ENCODE assay signal across 8 mouse cellular contexts in the genomic region with DNA sequence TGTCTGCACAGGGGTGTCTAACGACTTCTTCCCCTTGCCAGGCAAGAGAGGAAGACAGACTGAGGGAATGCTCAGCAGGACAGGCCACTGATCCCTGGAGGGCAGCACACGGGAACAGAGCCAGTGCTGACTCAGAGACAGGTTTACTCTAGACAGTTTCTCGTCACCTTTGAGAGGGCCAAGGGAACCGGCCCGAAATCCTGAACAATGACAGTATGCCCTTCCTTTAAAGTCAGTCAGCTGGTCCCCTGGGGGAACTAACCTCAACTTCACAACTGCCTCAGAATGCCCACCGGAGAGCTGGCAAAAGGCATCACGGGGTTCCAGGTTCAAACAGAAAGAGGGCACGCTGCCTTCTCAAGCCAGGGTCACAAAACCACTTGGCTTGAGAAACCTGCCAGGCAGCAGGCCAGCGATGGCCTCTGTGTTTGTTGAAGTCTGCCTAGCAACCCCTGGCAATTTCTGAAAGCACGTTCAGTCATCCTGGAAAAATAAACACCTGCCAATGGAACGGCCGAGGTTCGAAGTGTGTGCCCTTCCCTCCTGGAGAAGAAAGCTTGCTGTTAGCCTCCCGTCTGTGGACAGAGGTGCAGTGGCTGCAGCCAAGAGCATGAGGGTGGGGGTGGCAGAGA.
DNase-seq lines count a peak whose midpoint lies in the region; ATAC-seq lines count a peak whose summit lies in the region.

No protein-coding gene starts in this region.

- no peaks in the 10 kb centered on the region for H3K9me3 ChIP-seq in intestine, embryonic 14.5 days (ENCODE audit: control insufficient read depth, low read length)
- no peaks in the 10 kb centered on the region for H3K9me3 ChIP-seq in forebrain, embryonic 15.5 days

- H3K27ac ChIP-seq in intestine, embryonic 14.5 days (ENCODE audit: low read depth) = 0 out of 2 replicates have a peak overlapping the region, but pooled peaks have one; percentile 16
- H3K27ac ChIP-seq in forebrain, embryonic 15.5 days (replicated peaks) = no peak overlapping the region

- H3K27me3 ChIP-seq in intestine, embryonic 14.5 days (replicated peaks; ENCODE audit: control insufficient read depth, insufficient read depth, low read length) = no peaks in the 10 kb centered on the region
- no peaks in the 10 kb centered on the region for H3K27me3 ChIP-seq in forebrain, embryonic 15.5 days

- 0 out of 2 replicates have a peak, but pooled peaks have one; percentile 15 for ATAC-seq in intestine, embryonic 14.5 days (replicated peaks; ENCODE audit: low FRiP score, low TSS enrichment, low read depth)
- no peak for ATAC-seq in forebrain, embryonic 15.5 days (replicated peaks)
- ATAC-seq in erythroblast, adult 5-6 weeks (replicated peaks; ENCODE audit: low FRiP score, poor library complexity, severe bottlenecking) = no peak

- no peaks in the 10 kb centered on the region for H3K36me3 ChIP-seq in intestine, embryonic 14.5 days (ENCODE audit: control insufficient read depth, insufficient read depth, low read length)
- H3K36me3 ChIP-seq in forebrain, embryonic 15.5 days = no peaks in the 10 kb centered on the region

- peak; percentile 53 for DNase-seq in urinary bladder, postnatal 14 days (ENCODE audit: low spot score)
- DNase-seq in urinary bladder, adult 2 months (ENCODE audit: low spot score) = no peak
- DNase-seq in gastrocnemius, postnatal 14 days = peak; percentile 78
- DNase-seq in intestine, embryonic 14.5 days (ENCODE audit: low spot score) = peak; percentile 57
- DNase-seq in lung, postnatal 10 days = peak; percentile 68
- DNase-seq in left cerebral cortex, adult 8-10 months (ENCODE audit: low spot score in 2 of 2) = no peak

- H3K9ac ChIP-seq in intestine, embryonic 14.5 days (ENCODE audit: low read length) = no peak overlapping the region
- no peak overlapping the region for H3K9ac ChIP-seq in forebrain, embryonic 15.5 days (replicated peaks)

- peak overlapping the region; percentile 5; the same call in 1 of the 2 replicates for H3K4me2 ChIP-seq in intestine, embryonic 14.5 days (ENCODE audit: low read length)
- no peak overlapping the region for H3K4me2 ChIP-seq in forebrain, embryonic 15.5 days (replicated peaks)

- intact Hi-C loops in gastrocnemius, postnatal 14 days (cut with DNase I; ENCODE audit: low total_unique reads) = no loop called here

- peaks cover 17% of the 10 kb centered on the region for H3K4me1 ChIP-seq in intestine, embryonic 14.5 days (replicated peaks; ENCODE audit: control insufficient read depth, insufficient read depth, low read length)
- 0 out of 2 replicates have a peak, but pooled peaks cover 4% of the 10 kb centered on the region for H3K4me1 ChIP-seq in forebrain, embryonic 15.5 days

- no peak overlapping the region for H3K4me3 ChIP-seq in intestine, embryonic 14.5 days (ENCODE audit: low read depth, low read length)
- H3K4me3 ChIP-seq in forebrain, embryonic 15.5 days = no peak overlapping the region

- 21% methylated on average over 14 of the region's 14 CpGs for WGBS in intestine, embryonic 14.5 days
- 49% methylated on average over 14 of the region's 14 CpGs for WGBS in forebrain, embryonic 15.5 days

Comparison
In these comparisons a context has a peak if more than half of its experiments do, and no peak if none do; other contexts are left out.
1. DNase-seq: peak in urinary bladder, postnatal 14 days (single experiment), gastrocnemius, postnatal 14 days (single experiment), intestine, embryonic 14.5 days (single experiment) and lung, postnatal 10 days (single experiment); none in urinary bladder, adult 2 months (single experiment) and left cerebral cortex, adult 8-10 months (0 of 2).